Mouse (Mus musculus) lung, postnatal 36 days (tissue): Measurements from ENCODE around the gene Dhx57.
A peak's percentile ranks its signal among the peaks of the same experiment; 100 is the strongest.
"Not testable (repeated sequence)": the region's sequence is repeated elsewhere in the genome, so short reads cannot be mapped to it uniquely, and the experiment has no call there.

Experiments
- DNase-seq: peaks from one replicate; pipeline ENCODE4 v3.0.0; 2022; ENCODE audit warnings: mixed read lengths

The Dhx57 gene

DNA sequence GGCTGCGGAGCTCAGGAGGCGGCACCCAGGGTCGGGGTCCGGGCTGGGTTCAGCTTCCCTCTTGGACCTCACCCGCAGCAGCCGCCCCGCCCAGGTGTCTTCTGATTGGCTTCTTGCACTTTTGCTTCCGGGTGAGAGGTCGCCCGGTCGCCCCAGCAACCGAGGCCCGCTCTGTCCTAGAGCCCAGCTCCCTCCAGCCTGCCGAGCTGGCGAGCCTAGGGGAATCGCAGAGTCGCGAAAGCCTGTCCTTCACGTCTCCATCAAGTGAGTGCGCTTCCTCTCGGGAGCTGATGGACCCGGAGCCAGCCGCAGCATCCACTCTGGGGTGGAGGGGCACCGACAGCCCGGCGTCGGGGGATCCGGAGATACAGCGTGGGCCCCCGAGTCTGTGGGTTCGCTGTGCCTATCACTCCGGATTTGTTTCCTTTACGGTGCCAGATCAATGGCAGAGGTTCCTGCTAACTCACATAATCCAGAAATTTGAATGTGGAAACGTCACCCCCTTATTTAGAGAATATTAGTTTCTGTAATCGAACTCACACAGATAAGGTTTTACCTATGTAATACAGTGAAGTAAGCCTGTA, at the start of gene Dhx57, which contains the start of gene Morn2:
Gene Dhx57, minus strand, starts transcription at position 403 of the 584 bp plus-strand sequence.
Gene Morn2, plus strand, starts transcription at position 130 of the 584 bp plus-strand sequence.
- peak; percentile 98 for DNase-seq

DNA sequence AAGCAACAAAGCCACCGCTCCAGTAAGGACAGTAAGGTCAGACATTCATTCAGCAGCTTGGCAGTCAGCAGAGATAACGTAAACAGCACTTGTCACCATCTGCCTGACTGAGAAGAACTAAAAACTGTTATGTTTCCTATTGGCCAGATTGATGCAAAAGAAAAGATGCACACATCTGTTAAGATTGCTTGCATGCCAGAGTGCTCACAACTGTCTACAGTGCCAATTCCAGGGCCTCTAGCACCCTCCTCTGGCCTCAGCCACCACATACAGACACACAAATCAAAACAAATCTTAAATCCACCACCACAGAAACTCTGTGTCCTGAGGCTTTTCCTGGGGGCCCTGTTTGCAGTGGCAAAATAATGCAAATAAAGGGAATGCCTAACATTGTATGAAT, 42.1 kb upstream of the Dhx57 start:
- no peak for DNase-seq

DNA sequence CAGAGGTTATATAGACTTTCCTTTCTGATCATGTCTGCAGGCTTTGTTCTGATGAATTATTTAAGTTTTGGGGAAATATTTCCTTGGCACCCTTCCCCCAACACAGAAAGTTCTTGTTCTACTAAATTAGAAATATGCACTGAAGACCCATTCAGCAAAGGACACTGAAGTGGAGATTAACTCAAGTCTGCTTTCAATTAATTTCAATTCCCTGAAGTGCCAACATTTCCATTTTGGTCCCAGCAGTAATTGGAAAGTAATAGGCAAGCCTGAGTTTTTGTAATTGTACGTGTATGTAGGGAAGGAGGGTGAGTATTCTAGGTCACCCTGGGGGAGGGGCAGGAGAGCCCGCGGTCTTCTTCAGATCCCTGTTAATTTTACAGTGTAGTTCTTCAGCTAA, 36.2 kb upstream of the Dhx57 start:
- no peak for DNase-seq

DNA sequence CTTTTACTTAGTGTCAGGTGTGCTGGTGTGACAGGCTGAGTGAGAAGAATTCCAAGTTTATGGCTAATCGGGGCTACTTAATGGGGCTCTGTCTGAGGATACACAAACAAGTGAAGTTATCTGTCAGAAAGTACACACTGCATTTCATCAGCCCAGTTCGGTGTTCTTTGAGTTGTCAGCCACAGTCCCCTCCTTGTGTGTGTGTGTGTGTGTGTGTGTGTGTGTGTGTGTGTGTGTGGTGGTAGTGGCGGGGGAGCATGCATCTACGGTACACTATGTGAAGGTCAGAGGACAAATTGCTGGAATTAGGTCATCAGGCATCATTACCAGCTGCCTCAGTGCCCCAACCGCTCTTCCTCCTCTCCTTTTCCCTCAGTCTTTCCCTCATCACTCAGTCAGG, 35.2 kb upstream of the Dhx57 start:
- DNase-seq, result no peak

DNA sequence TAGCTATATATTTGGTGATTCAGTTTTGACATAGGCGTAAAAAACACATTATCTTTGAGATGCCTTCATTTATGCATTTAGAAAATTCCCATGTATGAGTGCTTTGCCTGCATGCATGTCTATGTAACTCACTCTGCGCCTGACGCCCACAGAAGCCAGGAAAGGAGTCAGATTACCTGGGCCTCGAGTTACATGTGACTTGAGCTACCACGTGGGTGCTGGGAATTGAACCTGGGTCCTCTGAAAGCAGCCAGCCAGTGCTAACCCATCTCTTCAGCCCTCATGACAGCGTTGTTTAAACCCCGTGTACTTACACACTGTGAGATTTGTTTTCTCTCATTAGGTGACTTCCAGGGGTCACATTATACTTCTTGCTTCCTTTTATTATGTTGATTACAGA, 34.2 kb upstream of the Dhx57 start:
- no peak for DNase-seq

DNA sequence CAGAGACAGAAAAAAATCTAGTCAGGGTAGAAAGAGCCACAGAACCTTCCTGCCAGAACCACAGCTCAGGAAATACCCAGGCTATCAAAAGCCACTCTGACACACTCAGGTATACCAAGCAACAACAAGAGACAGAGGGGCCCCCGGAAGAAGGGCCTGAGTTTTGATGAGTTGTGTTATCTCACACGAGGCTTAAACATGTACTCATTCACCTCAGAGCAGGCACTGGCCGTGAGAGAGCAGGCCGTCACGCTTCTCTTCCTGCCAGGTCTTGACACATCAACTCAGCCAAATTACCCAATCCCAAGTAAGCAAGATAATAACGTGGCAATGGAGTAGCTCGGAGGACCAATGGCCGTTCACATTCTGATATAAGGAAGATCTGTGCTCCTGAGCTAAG, 33.4 kb upstream of the Dhx57 start:
- DNase-seq, result peak; percentile 18

DNA sequence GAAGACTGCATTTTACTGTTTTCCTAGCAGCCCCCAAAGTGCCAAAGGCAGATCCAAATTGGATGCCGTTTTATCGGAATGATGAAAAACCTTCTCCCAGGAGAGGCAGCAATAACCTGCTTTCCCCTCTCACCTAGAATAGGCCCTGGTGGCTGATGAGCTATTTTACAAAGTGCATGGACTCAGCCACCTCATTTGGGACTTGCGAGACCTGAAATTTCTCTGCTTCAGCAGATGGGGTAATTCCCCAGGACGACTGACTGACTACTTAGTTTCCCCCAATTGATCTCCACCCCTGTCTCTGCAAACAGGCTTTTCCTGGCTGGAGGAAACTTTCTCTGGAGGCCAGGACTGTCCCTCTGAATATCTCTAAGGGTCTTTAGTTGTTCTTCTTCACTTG, 32.7 kb upstream of the Dhx57 start:
- no peak for DNase-seq

DNA sequence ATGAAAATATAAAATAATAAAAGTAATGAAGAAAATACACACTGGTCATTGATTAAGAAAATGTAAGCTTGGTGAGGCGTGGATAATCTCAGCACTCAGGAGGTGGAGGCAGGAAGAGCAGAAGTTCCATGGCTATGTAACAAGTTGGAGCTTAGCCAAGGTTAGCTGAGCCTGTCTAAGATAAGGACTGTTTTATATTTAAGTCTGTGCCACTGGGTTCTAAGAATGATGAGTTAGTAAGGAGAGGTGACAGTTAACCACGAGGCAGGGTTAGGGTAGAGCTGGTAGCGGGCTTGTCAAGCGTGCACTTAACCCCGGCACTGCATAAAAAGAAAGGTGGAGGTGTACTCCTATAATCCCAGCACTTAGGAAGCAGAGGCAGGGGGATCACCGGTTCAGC, 32.0 kb upstream of the Dhx57 start:
- DNase-seq, result no peak

DNA sequence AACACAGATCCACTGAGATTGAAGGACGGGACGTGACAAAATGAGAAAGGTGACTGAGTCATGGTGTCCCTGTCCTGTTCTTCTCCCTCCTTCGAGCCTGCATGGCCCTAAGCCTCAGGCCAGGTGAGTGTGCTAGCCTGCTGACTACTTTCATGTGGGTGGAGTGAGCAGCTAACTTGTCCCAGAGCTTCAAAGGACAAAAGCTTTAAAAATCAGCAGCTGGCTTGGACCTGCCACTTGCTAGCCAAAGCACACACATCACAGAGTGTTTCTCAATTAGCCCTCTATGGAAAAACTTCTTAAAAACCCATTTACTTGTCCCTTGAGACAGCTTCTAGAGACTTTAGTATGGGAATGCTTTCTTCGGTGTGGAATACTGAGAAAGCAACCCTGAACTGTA, 22.1 kb upstream of the Dhx57 start:
- DNase-seq, result no peak

DNA sequence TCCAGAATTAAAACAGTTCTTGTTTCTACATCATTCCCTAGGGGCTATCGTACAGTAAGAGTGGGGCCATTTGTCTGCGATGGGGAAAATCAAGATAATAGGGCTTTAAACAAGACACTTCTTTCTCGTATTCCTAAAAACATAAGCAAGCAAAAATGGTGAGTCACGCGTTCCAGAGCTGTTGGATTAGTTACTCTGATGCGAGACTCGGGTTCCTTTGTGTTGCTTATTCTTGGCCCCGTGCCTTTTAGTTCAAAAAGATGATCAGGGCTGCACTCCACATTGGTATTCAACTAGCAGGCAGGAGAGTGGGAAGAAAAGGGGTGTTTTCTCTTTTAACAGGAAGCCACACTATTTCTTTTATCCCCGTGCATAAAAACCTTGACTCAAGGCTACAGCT, 21.5 kb upstream of the Dhx57 start:
- no peak for DNase-seq

DNA sequence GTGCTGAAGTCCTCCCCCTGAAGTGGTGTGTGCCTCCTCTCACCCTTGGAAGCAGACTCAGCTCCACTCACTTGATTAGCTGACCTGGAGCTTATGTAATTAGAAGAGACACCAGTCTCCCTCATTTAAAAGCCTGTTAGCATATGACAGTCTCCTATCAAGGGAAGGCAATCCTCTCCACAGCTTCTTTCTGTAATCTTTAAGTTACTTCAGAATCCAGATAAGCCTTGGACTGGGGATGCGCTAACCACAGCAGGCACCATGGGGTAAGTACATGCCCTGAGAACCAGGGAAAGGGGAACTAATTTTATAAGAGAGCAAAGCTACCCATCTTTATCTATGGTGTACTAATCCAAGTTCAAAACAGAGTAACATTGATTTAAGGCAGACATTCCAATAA, 17.0 kb upstream of the Dhx57 start, which contains the start of gene Arhgef33:
Gene Arhgef33, plus strand, starts transcription at position 157 of the 400 bp plus-strand sequence.
- DNase-seq, result no peak

DNA sequence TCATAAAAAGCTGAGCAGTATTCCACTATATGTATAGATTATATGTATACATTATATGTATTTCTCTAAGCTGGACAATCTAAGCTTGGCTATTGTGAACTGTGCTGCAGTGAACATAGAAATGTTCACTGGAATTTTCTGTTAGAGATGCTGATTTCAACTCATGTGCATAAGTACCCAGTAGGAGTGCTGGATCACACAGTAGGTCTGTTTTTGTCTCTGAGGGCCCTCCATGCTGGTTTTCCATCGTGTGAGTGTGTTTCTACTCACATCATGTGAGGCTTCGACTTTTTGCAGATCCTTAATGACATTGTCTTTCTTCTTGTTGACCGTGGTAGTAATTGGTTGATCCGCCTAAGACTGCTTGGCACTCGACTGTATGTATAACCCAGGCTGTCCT, 8.6 kb upstream of the Dhx57 start:
- DNase-seq, result no peak

DNA sequence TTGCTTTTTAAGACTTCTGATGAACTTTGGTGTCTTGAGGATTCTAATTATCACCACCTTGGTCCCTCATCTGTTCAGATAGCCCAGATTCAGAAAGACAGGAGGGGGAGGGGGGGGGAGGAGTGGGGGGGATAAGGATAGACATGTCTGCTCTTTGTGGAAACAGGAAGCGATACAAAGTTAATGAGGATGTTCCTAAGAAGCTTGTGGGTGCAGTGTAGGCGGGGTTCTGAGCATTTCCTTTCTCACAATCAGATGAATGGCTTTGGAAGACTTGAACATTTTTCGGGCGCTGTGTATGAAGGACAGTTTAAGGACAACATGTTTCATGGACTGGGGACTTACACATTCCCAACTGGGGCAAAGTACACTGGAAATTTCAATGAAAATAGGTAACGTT, 5.0 kb upstream of the Dhx57 start:
- no peak for DNase-seq

DNA sequence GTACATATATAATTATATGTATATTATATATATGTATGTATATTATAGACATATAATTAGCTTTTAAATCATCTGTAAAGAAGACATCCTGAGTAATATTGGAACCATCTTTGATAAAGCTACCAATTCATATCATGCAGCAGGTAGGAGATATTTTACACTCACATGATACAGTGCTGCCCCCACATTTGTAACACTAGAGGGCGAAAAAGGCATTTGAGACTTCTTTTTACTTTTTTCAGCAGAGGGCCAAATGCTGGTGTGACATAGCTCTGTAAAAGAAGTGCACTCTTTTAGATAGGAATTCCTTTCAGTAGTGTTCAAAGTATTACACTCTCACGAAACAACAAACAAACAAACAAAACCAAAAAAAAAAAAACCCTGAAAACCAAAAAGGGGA, 872 bp upstream of the Dhx57 start:
- peak; percentile 80 for DNase-seq

DNA sequence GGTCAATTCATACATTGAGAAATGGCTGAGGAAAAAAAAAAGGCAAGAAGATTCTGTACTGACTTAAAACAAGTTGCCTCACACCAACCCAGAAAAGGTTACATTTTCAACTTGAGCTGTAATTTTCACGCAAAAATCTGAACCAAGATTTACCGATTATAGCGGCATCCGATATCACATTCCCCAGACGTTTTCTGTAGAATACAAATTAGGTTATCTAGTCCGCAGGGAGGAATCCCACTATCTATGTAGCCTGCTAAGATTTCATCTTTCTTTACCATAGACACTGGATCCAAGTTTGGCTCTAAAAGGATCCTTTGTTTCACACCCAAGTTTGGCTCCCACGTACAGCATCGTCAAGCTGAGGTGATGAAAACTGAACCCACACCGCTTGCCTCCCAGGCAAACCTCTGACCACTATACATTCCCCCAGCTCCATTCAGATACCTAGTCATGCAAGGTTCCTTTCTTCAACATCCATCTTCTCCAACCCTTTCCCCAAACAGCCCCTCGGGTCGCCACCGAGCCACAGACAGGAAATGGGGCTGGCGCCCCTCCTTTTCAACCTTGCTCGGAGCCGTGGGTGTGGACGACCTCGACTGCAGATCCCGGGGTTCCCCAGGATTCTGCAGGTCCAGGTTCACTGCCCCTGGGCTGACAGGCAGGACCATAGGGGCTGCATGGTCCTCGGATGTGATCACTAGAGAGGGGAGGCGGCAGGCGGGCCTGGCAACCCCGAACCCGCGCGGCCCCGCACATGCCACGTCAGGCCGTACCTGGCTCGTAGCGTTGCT, 799 bp downstream of the Dhx57 start:
- no peak for DNase-seq

DNA sequence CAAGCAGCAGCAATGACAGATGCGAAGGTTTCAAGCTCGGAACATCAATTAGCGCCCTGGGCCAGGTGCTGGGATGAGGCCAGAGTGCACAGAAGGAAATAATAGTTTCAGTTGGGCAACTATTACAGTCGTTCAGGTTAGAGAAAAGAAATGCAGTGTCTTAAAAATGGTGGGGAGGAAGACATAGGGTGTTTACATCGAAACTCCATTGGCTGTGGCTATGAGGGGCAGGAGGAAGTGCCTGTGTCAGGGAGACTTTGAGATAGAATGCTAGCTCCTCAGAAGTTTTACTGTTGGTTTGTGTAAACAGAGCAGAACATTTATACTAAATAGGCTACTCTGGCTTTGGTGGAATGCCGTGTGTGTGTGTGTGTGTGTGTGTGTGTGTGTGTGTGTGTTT, 2.3 kb downstream of the Dhx57 start:
- DNase-seq, result no peak

DNA sequence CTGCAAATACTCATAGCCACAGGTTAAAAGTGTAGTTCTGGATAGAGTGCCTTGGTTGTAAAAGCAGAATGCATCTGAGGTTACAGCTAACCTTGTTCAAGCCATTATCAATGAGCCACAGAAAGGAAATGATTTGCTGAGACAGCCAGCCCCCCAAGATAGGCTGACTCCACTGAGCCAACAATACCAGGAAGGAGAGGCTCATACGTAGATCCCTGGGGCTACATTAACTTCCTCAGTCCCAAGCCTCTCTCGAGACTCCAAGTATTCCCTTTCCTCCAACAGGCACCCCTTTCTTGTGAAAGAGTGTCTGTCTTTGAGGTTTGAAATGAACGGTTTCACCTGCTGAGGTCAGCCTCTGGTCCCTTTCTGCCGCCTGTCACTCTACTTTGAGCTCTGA, 5.8 kb downstream of the Dhx57 start:
- no peak for DNase-seq

DNA sequence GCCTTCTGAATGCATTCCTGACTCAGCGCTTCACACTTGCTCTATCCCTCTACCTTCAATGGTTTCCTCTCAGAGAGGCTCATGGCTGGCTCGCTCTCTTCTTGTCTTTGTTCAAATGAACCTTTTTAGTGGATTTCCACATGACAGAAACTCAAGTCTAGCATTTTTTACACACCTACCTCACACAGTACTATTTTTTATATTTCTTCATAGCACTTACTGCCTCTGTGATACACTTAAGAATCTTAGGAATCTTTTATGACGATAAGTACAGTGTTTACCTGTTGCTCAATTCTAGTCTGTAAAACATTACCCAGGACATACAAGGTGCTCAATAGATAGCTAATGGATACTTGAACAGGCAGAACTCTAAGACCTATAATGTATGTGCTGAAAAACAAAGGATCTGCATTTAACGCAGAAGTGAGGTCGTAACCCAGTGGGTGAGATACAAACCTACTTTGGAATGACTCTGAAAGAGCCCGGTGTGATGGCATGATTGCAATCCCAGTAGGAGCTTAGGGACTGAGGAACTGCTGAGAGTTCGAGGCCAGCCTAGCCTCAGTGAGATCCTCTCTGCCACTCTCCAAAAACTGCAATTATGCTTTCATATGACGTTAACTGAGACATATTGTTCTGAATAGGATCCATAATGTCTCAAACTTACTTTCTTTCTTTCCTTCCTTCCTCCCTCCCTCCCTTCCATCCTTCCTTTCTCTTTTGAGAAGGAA, 10.8 kb downstream of the Dhx57 start:
- DNase-seq, result no peak

DNA sequence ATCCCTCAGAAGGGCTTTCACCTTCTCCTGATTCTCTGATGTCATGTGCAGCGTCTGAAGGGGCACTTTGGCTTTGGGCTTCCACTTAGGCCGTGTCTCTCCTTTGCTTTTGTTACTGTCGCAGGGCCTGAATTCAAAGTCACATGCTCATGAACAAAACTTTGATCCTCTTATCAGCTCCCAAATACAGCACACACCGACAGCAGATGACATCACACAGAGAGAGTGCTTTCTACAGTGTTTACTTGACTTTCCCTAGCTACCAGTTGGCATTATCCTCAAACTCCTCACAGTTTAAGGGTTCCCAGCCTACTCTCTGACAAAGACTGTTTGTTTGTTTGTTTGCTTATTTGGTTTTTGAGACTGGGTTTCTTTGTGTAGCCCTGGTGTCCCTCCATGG, 12.0 kb downstream of the Dhx57 start:
- peak; percentile 32 for DNase-seq

DNA sequence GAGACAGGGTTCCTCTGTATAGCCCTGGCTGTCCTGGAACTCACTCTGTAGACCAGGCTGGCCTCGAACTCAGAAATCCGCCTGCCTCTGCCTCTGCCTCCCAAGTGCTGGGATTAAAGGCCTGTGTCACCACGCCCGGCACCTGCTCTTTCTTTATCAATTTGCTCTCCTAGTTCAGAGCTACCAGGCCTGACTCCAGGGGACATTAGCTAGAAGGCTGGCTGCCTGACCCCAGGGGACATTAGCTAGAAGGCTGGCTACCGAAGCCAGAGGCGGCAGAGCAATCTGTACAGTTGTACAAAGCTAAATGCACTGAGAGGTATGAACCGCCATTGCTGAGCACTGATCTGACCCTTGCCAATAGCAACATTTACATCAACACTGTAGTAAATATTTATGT, 19.7 kb downstream of the Dhx57 start:
- not testable (repeated sequence) for DNase-seq

DNA sequence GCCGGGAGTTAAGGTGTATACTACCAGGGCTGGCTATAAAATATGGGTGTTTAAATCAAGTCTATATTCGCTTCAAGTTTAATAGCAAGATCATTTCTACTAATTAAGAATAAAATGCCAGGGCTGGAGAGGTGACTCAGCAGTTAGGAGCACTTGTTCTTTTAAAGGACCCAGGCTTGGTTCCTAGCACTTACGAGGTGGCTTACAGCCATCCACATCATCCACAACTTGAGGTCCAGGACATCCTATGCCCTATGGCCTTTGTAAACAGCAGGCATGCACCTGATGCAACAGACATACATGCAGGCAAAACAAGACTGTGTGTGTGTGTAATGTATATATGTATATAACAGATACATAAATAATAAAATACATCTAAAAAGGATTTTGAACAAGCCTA, 22.1 kb downstream of the Dhx57 start:
- no peak for DNase-seq

DNA sequence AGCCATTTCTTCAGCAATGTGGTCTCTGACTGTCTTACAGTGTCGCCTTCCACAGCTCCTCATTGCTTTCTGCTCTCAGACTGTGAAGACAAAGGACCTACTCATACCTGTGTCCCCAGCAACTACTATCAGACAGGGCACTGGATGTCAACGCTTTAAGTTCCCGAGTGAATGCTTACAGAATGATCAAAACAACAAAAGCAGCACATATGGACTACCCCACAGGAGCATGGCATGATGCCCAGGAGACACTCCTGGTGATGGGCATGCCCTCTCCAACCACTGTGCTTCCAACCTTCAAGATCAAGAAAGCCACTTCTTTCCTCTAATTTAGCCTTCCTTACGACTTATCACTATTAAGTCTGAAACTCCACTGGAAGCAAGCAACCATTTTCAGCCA, 23.2 kb downstream of the Dhx57 start:
- DNase-seq, result no peak

DNA sequence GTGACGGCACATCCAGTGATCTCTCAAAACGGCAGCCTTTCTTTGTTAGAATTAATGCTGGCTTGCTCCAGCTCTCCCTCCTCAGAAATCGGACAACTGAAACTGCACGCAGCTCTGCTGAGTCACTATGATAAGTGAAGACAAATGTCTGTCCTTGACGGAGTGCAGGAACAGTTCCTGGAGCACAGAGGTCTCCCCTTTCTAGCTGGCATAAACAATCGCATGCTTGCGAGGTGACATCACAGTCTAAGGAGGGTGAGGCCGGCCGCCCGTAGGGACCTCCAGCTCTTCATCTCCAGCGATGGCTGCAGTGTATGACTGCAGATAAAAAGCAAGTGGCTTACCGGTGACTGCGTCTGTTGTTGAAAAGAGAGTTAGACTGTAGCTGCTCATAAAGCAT, 35.1 kb downstream of the Dhx57 start:
- DNase-seq, result peak; percentile 84

DNA sequence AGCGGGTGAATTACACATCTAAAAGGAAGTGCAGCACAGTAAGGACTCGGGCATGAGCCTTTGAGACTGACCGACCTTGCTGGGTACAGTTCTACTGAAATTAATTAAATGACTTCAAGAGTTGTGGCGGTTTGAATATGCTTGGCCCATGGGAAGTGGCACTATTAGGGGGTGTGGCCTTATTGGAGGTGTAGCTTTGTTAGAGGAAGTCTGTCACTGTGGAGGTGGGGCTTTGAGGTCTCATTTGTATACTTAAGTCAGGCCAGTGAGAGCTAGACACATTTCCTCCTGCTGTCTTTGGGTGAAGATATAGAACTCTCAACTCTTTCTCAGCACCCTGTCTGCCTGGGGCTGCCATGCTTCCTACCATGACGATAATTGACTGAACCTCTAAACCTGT, 35.9 kb downstream of the Dhx57 start:
- DNase-seq, result peak; percentile 7
